Mouse (Mus musculus): ENCODE measurements around the gene Gm19935.

Gm19935 gene

GRCm38 (mm10) chr8:90830980-90831379, 13.8 kb upstream of the Gm19935 start:
- DNase-seq (ENCODE audit: low read depth, low spot score), result no peak

- DNase-seq (ENCODE audit: low read depth, low spot score), result no peak
These were observed 12.6 kb upstream of the Gm19935 start for GRCm38 (mm10) chr8:90829825-90830224.

DNA sequence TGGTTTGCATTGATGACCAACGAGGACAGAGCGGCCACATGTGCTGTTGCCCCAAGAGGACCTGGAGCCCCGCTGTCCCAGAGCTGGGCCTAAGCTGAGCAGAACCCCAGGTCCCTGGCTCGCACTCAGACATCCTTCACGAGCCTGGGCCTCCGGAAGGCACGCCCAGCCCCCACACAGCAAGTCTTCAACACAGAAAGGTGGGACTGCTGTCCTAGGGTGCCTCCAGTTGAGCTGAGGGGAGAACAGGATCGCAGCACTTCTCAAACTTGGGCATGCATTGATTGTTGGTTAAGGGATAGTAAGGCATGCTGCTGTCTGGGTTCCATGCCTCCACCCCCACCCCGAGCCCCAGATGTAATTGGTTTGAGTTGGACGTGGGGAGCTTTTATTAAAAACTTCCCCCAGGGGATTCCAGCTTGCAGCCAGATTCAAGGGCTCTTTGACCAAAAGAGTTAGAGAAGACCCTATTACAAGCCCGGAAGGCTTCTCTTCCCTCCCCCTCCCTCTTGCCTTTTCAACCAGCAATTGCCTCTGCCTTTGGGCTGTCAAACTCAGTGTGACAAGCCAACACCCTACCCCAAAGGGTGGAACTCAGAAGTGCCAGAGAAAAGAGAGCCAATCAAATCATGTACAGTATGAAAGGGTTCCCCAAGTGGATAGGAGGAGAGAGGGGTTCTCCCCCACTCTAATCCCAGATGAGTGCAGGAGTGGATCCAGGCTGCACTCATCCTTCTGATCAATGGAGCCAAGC, 12.0 kb upstream of the Gm19935 start:
- no peak for DNase-seq (ENCODE audit: low read depth, low spot score)

- DNase-seq (ENCODE audit: low read depth, low spot score), result peak; percentile 86
These were observed 11.2 kb upstream of the Gm19935 start, which contains the start of gene Chd9 for GRCm38 (mm10) chr8:90828181-90828986. TSS of gene Chd9 (plus strand) at chr8:90828352.

GRCm38 (mm10) chr8:90825459-90825871, 8.3 kb upstream of the Gm19935 start:
- no peak for DNase-seq (ENCODE audit: low read depth, low spot score)

- DNase-seq (ENCODE audit: low read depth, low spot score), result no peak
These were observed 5.2 kb upstream of the Gm19935 start for GRCm38 (mm10) chr8:90822443-90822842.

DNA sequence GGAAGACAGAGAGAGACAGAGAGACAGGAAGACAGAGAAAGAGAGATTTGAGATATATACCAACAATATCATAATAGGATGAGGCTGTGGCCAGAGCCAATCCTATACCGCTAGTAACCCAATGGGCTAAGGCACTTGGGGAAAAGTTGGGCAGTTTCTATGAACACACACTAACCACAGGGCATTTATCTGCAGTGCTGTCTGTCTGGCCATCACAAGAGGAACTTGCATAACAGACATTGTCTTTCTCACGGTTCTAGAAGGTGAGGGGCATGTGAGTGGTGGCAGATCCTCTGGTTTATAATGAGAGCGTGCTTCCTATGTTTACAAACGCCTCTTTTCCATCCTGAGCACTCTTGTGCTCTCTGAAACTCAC, 3.1 kb upstream of the Gm19935 start:
- DNase-seq (ENCODE audit: low read depth, low spot score), result no peak

GRCm38 (mm10) chr8:90819561-90820320, 2.5 kb upstream of the Gm19935 start:
- no peak for DNase-seq (ENCODE audit: low read depth, low spot score)

DNA sequence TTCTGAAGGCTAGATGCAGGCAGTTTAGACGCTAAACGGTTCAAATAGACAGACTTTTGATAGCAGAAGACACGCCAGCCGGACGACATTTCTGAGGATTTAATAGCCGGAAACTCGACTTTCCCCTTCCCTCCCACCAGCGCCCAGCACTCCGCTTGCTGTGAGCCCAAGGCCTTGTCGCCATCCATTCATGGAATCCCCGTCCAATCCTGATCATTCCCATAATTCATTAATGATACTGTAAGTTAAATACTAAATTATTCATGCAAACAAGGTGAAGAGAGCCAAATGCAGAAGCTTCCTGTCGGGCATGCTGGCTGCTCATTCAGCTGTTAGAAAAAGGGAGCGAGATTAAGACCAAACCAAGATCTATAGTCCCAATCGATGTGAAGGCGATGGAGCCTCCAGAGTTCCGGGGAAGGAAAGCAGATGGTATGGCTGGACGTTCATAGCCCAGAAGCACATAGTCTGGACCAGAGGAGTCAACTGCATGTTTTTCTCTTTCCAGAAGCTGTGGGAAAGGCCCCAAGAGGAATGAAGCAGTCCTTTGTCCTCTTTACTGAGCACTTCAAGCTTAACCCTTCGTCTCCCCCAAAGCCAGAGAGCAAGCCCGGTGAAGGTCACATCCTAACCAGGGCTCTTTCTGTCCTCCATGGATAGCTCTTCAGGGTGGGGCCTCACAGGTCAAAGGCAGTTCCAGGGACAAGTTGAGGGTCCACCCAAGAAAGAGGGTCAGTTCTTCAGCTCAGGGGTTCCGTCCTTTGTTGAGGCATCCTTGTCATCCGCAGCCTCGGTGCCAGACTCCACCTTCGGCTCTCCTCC, 921 bp downstream of the Gm19935 start:
- DNase-seq (ENCODE audit: low read depth, low spot score), result no peak

DNA sequence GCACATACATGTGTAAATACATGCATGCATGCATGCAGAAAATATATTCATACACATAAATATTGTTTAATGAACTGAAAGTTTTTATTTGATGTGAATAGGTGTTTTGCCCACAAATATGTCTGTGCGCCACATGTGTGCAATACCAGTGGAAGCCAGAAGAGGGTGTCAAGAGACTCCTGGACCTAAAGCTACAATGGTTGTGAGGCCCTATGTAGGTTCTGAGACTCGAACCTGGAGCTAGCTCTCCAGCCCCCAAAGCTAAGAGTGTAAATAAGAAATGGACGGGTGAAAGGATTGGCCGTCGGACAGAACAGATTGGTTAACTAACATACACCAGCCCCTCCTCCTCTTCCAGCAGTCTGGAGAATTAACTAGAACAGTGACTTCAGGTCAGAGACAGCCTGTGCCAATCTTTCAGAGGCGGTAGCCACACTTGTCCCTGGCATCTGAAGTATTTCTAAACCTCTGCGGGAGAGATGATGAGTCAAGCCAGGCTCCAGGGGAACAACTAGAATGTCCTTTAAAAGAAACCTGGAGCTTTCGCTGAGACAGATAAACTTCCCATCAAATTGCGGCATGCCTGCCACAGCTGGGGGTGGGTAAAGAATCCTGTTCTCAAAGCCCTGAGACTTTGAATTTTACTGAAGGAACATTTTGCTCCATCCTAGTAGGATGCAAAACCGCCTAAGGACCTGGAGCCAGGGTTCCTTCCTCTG, 3.4 kb downstream of the Gm19935 start:
- DNase-seq (ENCODE audit: low read depth, low spot score), result no peak

- DNase-seq (ENCODE audit: low read depth, low spot score), result no peak
These were observed 17.7 kb downstream of the Gm19935 start for GRCm38 (mm10) chr8:90799473-90799872.

DNA sequence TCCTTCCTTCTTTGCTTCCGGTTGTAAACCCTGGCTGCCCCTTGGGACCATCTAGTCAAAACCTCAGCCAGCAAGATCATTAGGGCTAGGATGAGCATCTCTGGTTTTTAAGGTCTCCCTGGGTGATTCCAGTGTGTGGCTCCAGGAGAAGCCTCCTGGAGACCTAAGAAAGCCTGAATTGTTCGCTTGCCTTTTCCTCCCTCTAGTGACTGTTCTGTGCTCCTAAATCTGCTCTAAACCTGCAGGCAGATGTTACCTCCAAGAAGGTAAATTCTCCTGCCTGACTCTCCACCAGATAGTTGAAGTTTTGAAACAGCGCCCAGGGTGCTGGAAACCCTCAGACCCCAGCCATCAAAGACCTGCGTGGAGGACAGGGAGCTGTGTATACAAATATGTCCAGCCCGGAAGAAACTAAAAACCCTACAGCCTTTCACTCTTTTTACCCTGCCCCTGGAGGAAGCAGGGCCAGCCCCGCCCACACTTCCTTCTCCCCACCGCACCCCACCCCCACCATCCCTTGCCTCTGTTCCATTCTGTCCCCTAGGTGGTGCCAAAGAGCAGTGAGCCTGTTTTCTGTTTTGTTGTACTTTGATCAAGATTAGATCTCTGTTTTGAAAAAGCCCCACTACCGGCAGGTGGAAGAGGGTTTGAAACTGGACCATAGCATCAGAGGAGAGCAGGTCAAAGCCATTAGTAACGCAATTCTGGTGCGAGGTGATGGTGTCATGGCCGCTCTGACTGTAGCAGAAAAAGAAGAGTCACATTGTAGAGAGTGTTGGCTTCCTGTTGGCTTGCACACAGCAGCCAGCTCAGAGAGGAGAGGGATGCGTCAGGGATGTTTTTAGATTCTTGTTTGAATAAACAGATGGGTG, 22.0 kb downstream of the Gm19935 start:
- peak; percentile 57 for DNase-seq (ENCODE audit: low read depth, low spot score)

- DNase-seq (ENCODE audit: low read depth, low spot score), result peak; percentile 66
These were observed 23.5 kb downstream of the Gm19935 start for GRCm38 (mm10) chr8:90793710-90794109.

GRCm38 (mm10) chr8:90791616-90792015, 25.6 kb downstream of the Gm19935 start:
- no peak for DNase-seq (ENCODE audit: low read depth, low spot score)

DNA sequence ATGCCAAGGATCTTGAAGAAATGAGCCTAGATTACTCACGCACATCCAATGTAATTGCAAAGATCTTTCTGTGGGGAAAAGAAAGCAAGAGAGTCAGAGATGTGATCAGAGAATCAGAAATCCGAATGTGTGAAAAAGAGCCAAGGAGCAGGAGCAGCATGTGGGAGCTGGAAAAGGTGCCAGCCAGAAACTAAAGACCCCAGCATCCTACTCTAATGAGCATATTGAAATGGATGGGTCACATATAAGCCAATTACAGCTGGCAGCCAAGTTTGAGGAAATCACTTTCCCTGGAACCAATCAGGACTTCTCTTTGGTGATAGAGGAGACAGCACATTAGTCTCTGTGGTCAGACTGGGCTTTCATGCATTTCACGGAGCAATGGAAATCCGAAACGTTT, 47.4 kb downstream of the Gm19935 start:
- DNase-seq (ENCODE audit: low read depth, low spot score), result no peak

All from retina, postnatal 7 days (tissue).